8 mouse cellular contexts compared by ENCODE assay signal in genomic region chr17:56460876-56461275, GRCm38 (mm10). TPM values are rescaled to one million over a fixed set of nuclear protein-coding genes. Genes with fewer than 3 reads are reported as not detected.
A peak's percentile ranks its signal among the peaks of the same experiment; 100 is the strongest.
DNase-seq lines count a peak whose midpoint lies in the region; ATAC-seq and TF ChIP-seq lines count a peak whose summit lies in the region.

No protein-coding gene starts in this region.

- peaks cover 11% of the 10 kb centered on the region for H3K36me3 ChIP-seq in heart, embryonic 15.5 days
- H3K36me3 ChIP-seq in heart, adult 2 months (ENCODE audit: control insufficient read depth, insufficient read depth, low read length), result no peaks in the 10 kb centered on the region
- H3K36me3 ChIP-seq in hindbrain, embryonic 13.5 days, result peaks cover 24% of the 10 kb centered on the region
- peaks cover 24% of the 10 kb centered on the region for H3K36me3 ChIP-seq in midbrain, embryonic 13.5 days

- peak overlapping the region; percentile 78 for H3K4me2 ChIP-seq in heart, embryonic 15.5 days
- peak overlapping the region; percentile 74 for H3K4me2 ChIP-seq in hindbrain, embryonic 13.5 days
- H3K4me2 ChIP-seq in midbrain, embryonic 13.5 days (replicated peaks), result peak overlapping the region; percentile 91

- H3K9ac ChIP-seq in heart, embryonic 15.5 days, result peak overlapping the region; percentile 64
- H3K9ac ChIP-seq in heart, adult 2 months (ENCODE audit: low read depth, low read length), result no peak overlapping the region
- peak overlapping the region; percentile 73 for H3K9ac ChIP-seq in hindbrain, embryonic 13.5 days
- peak overlapping the region; percentile 71 for H3K9ac ChIP-seq in midbrain, embryonic 13.5 days (replicated peaks)

- H3K27ac ChIP-seq in heart, embryonic 15.5 days, result no peak overlapping the region; the same call in 1 of the 2 replicates
- no peak overlapping the region for H3K27ac ChIP-seq in heart, adult 2 months
- 0 out of 2 replicates have a peak overlapping the region, but pooled peaks have one; percentile 10 for H3K27ac ChIP-seq in hindbrain, embryonic 13.5 days
- peak overlapping the region; percentile 93; the same call in 1 of the 2 replicates for H3K27ac ChIP-seq in midbrain, embryonic 13.5 days

- no peak for TF ChIP-seq POLR2A in heart, adult 2 months (IDR thresholded peaks at IDR 0.05; ENCODE audit: insufficient read depth, low read depth, low read length)

- no peak for ATAC-seq in heart, embryonic 15.5 days (replicated peaks; ENCODE audit: insufficient number of reproducible peaks, insufficient read depth, low FRiP score, low read depth)
- ATAC-seq in hindbrain, embryonic 13.5 days (ENCODE audit: low FRiP score), result no peak
- no peak for ATAC-seq in midbrain, embryonic 13.5 days

- no peak for DNase-seq in heart, adult 2 months
- DNase-seq in embryo, embryonic 10 days (ENCODE audit: low spot score), result peak; percentile 69
- DNase-seq in right cerebral cortex, adult 2 months (ENCODE audit: low spot score in 2 of 2), result no peak
- no peak for DNase-seq in kidney, adult 9 months
- no peak for DNase-seq in frontal cortex, postnatal 14 days (ENCODE audit: low spot score in 2 of 2)

- intact Hi-C loops in heart, adult 2 months (cut with DNase I), result no loop called here

- no peaks in the 10 kb centered on the region for H3K27me3 ChIP-seq in heart, embryonic 15.5 days
- H3K27me3 ChIP-seq in heart, adult 2 months (ENCODE audit: control insufficient read depth, insufficient read depth, low read length), result no peaks in the 10 kb centered on the region
- H3K27me3 ChIP-seq in hindbrain, embryonic 13.5 days, result no peaks in the 10 kb centered on the region
- no peaks in the 10 kb centered on the region for H3K27me3 ChIP-seq in midbrain, embryonic 13.5 days

- no peak for TF ChIP-seq CTCF in heart, adult 2 months (IDR thresholded peaks at IDR 0.05)

- peaks cover 43% of the 10 kb centered on the region for H3K4me1 ChIP-seq in heart, embryonic 15.5 days (replicated peaks)
- H3K4me1 ChIP-seq in heart, adult 2 months (ENCODE audit: control insufficient read depth, insufficient read depth, low read length), result no peaks in the 10 kb centered on the region; the same call in none of the 2 replicates
- H3K4me1 ChIP-seq in hindbrain, embryonic 13.5 days (replicated peaks), result peaks cover 81% of the 10 kb centered on the region
- peaks cover 79% of the 10 kb centered on the region for H3K4me1 ChIP-seq in midbrain, embryonic 13.5 days (replicated peaks)

- peak overlapping the region; percentile 57 for H3K4me3 ChIP-seq in heart, embryonic 15.5 days
- H3K4me3 ChIP-seq in heart, adult 2 months, result no peak overlapping the region
- H3K4me3 ChIP-seq in hindbrain, embryonic 13.5 days, result peak overlapping the region; percentile 51
- peak overlapping the region; percentile 49 for H3K4me3 ChIP-seq in midbrain, embryonic 13.5 days (replicated peaks)

- WGBS in heart, embryonic 15.5 days, result 25% methylated on average over 6 of the region's 6 CpGs
- 58% methylated on average over 6 of the region's 6 CpGs for WGBS in heart, adult 2 months
- WGBS in hindbrain, embryonic 13.5 days, result 23% methylated on average over 6 of the region's 6 CpGs
- WGBS in midbrain, embryonic 13.5 days, result 30% methylated on average over 6 of the region's 6 CpGs

- H3K9me3 ChIP-seq in heart, embryonic 15.5 days (replicated peaks), result no peaks in the 10 kb centered on the region
- no peaks in the 10 kb centered on the region for H3K9me3 ChIP-seq in hindbrain, embryonic 13.5 days
- no peaks in the 10 kb centered on the region for H3K9me3 ChIP-seq in midbrain, embryonic 13.5 days

- H3K79me2 ChIP-seq in heart, adult 2 months (replicated peaks; ENCODE audit: control insufficient read depth, insufficient read depth, low read length), result no peaks in the 10 kb centered on the region

- no peak for TF ChIP-seq EP300 in heart, adult 2 months (IDR thresholded peaks at IDR 0.05; ENCODE audit: insufficient read depth, low read depth, low read length)

RNA-seq across cellular contexts. Expression of gene Ptprs, which starts 15.4 kb away (rescaled TPM):
- 37.6 and 62.0 TPM in 2 replicates for polyA plus RNA-seq in heart, embryonic 15.5 days (2015; fragmentation: Nextera tagmentation; extraction: Ambion mirVana)
- 10 to 100 TPM; 41.7 to 47.5 TPM for total RNA-seq in heart, adult 2 months (2021)
- polyA plus RNA-seq in heart, adult 2 months (2012; rRNA removed), result 86.8 and 91.1 TPM in 2 replicates
- 273 TPM in 2 replicates for polyA plus RNA-seq in hindbrain, embryonic 13.5 days (2015; fragmentation: Nextera tagmentation; extraction: Ambion mirVana)
- 278 and 317 TPM in 2 replicates for polyA plus RNA-seq in midbrain, embryonic 13.5 days (2015; fragmentation: Nextera tagmentation; extraction: Ambion mirVana)

RNA-seq across cellular contexts. Expression of gene Znrf4, which starts 51.4 kb away (rescaled TPM):
- polyA plus RNA-seq in heart, embryonic 15.5 days (2015; fragmentation: Nextera tagmentation; extraction: Ambion mirVana), result not detected in 2 replicates
- not detected for total RNA-seq in heart, adult 2 months (2021)
- 0.29 and 0.64 TPM in 2 replicates for polyA plus RNA-seq in heart, adult 2 months (2012; rRNA removed)
- not detected in 2 replicates for polyA plus RNA-seq in hindbrain, embryonic 13.5 days (2015; fragmentation: Nextera tagmentation; extraction: Ambion mirVana)
- polyA plus RNA-seq in midbrain, embryonic 13.5 days (2015; fragmentation: Nextera tagmentation; extraction: Ambion mirVana), result 0.17 TPM in 1 of 2 replicates, not detected in the other

Comparison
In these comparisons a context has a peak if more than half of its experiments do, and no peak if none do; other contexts are left out.
1. H3K27ac ChIP-seq: peak in hindbrain, embryonic 13.5 days (single experiment) and midbrain, embryonic 13.5 days (single experiment); none in heart, embryonic 15.5 days (single experiment) and heart, adult 2 months (single experiment).
2. Peak in every context shown above with its lines, with median percentiles within 50 percentile points of each other: H3K4me2 ChIP-seq.